Mouse (Mus musculus) liver (tissue): ENCODE measurements around the gene Pank1.

Source experiments
- DNase-seq: peaks from one replicate; pipeline ENCODE4 v3.0.0-alpha.2; 2020; ENCODE audit warnings: mixed read lengths

The Pank1 gene

GRCm38 (mm10) chr19:34819577-34820170, 59.6 kb downstream of the Pank1 start:
- DNase-seq = peak; percentile 19

- no peak for DNase-seq
These were observed 63.9 kb downstream of the Pank1 start for GRCm38 (mm10) chr19:34815371-34815770.

GRCm38 (mm10) chr19:34814696-34815095, 64.6 kb downstream of the Pank1 start:
- DNase-seq = no peak

GRCm38 (mm10) chr19:34813961-34814360, 65.3 kb downstream of the Pank1 start:
- no peak for DNase-seq

- no peak for DNase-seq
These were observed 65.7 kb downstream of the Pank1 start for GRCm38 (mm10) chr19:34813533-34813932.

- DNase-seq = no peak
These were observed 66.5 kb downstream of the Pank1 start for GRCm38 (mm10) chr19:34812711-34813110.

GRCm38 (mm10) chr19:34807173-34807572, 72.1 kb downstream of the Pank1 start:
- no peak for DNase-seq

- DNase-seq = no peak
These were observed 74.2 kb downstream of the Pank1 start for GRCm38 (mm10) chr19:34805071-34805470.

GRCm38 (mm10) chr19:34804531-34804930, 74.7 kb downstream of the Pank1 start:
- DNase-seq = no peak

GRCm38 (mm10) chr19:34803396-34803795, 75.9 kb downstream of the Pank1 start:
- DNase-seq = no peak

GRCm38 (mm10) chr19:34799644-34800267, 79.5 kb downstream of the Pank1 start:
- DNase-seq = no peak

- DNase-seq = no peak
These were observed 82.9 kb downstream of the Pank1 start for GRCm38 (mm10) chr19:34796396-34796795.

GRCm38 (mm10) chr19:34782491-34782890, 96.8 kb downstream of the Pank1 start:
- no peak for DNase-seq

- no peak for DNase-seq
These were observed 100.3 kb downstream of the Pank1 start for GRCm38 (mm10) chr19:34778993-34779392.

GRCm38 (mm10) chr19:34778098-34778497, 101.2 kb downstream of the Pank1 start:
- no peak for DNase-seq

- DNase-seq = peak; percentile 10
These were observed 106.5 kb downstream of the Pank1 start for GRCm38 (mm10) chr19:34772775-34773174.

GRCm38 (mm10) chr19:34770764-34771163, 108.5 kb downstream of the Pank1 start:
- no peak for DNase-seq

GRCm38 (mm10) chr19:34758754-34759153, 120.5 kb downstream of the Pank1 start:
- no peak for DNase-seq
